Mouse (Mus musculus) thymus, adult 2 months (tissue): Measurements from ENCODE around the gene Atpif1.
A peak's percentile ranks its signal among the peaks of the same experiment; 100 is the strongest.

ENCODE experiments used
- CTCF ChIP-seq: fragments of 200-500 bp; IDR thresholded peaks from 2 replicates; pipeline ENCODE4 v1.5.1; 2012; ENCODE audit warnings: mild to moderate bottlenecking, control low read depth, low read length, moderate library complexity, borderline replicate concordance; ENCODE audit not compliant: control insufficient read depth, poor library complexity, insufficient read depth; ENCODE audit errors: extremely low read depth
- POLR2A ChIP-seq: fragments of 200-500 bp; IDR thresholded peaks from 2 replicates; pipeline ENCODE4 v1.6.1; 2012; ENCODE audit warnings: mild to moderate bottlenecking, low read length, control low read depth, moderate library complexity; ENCODE audit not compliant: control insufficient read depth, poor library complexity, insufficient read depth; ENCODE audit errors: extremely low read depth

DNA sequence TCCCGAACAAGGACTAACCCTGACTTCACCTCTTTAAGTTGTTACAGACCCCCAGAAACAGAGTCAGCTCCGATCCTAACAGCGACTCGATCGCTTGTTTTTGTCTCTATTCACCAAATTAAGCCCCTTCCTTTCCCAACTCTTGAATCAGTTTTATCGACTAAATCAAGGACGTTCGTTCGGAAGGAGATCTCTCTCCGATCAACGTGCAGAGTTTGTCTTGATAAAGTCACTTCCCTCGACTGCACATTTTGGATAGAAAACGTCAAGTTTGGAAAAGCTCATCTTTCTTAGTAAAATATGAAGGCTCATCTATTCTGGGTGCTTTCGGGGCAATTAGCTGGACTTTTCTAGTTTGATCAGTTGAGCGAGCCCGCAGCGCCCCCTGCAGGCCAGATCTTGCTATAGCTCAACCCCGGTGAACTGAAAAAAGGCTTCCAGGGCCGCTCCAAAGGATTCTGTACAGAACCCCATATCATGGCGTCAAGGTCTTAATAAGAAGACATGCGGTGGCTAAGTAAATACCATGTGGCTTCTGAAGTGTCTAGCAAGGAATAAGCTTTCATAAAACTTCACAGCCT, 18.8 kb downstream of the Atpif1 start:
- TF ChIP-seq POLR2A (no peak), CTCF (peak; percentile 83)
